Mouse (Mus musculus) hematopoietic stem cell, adult 5-6 weeks (primary cell): ENCODE data around the gene Trir. TPM values are rescaled to one million over a fixed set of nuclear protein-coding genes. Genes with fewer than 3 reads are reported as not detected.
A peak's percentile ranks its signal among the peaks of the same experiment; 100 is the strongest.

Experiments used
- ATAC-seq, 2 experiments: fragments of 125-278 bp in 1 of 2; replicated peaks in 1 of 2; 2 replicates each; pipeline ENCODE4 v1.8.0; 2016 to 2017; ENCODE audit warnings: inconsistent platforms in 2 of 2, mild to moderate bottlenecking in 2 of 2, moderate number of reproducible peaks in 2 of 2, low read depth in 1 of 2, moderate TSS enrichment in 1 of 2; ENCODE audit not compliant: low FRiP score in 2 of 2, poor library complexity in 2 of 2, severe bottlenecking in 2 of 2, insufficient read depth in 1 of 2, low TSS enrichment in 1 of 2
- total RNA-seq: library from RNA; stranded (forward); fragments of 172-1452, 232-1000 nt; gene quantifications from 2 replicates; pipeline ENCODE4 v1.2.3, GENCODE M21; 2017

Trir gene
- total RNA-seq, 1 experiment from 2014 or later, result 245 TPM

DNA sequence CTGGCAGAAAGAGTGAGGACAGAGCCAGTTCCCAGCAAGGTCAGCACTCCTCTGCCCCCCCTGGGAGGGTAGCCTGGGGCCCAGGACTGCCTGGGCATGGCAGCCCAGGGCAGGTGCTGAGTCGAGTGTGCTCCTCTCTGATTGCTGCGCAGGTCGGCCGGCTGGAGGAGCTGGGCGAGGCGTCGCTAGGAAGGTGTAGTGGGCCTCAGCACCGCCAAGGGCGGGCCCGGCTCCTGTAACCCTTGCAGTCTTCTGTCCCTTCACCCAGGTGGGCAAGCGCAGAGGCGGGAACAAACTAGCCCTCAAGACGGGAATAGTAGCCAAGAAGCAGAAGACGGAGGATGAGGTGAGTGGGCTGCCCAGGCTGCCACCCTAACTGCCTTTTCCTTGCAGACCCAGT is 2.6 kb downstream of the Trir start:
- no peak for ATAC-seq

GRCm38 (mm10) chr8:85032622-85033311 is 6.1 kb downstream of the Trir start:
- ATAC-seq, result no peak

DNA sequence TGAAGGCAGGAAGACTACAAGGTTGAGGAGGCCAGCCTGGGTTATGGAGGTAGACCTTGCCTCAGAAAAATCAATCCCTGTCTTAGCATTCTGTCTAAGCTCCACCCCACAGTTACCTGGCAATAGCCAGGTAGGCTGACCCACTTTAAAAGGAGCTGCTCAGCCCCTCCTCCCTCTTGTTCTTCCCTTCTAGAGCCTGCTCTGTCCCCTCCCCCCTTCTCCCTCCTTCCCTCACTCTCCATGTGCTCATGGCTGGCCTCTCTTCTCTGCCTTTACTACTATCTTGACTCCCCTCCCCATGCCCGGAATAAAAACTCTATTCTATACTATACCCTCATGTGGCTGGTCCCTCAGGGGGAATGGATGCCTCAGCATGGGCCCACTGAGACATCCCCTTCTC is 7.2 kb downstream of the Trir start:
- no peak for ATAC-seq

DNA sequence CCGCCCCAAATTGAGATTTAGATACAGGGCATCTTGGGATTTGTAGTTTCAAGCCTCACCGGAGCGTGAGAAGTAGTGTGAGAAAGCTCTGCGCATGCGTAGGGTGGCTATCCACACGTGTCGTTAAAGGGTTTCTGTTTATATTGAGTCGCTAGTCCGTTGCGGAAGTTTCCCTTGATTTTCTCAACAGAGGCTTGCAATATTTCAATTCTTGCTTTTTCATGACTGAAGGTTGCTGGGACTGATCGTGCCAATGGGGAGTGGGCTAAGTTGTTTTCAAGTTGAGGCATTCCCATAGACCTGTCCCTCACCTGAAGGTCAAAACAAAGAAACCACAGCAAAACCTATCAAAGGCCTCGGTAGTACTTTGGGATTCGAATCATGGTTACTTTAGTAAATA is 8.1 kb downstream of the Trir start:
- peak in 1 of 2 experiments; percentile 38; a peak in 1 of 4 replicates for ATAC-seq

DNA sequence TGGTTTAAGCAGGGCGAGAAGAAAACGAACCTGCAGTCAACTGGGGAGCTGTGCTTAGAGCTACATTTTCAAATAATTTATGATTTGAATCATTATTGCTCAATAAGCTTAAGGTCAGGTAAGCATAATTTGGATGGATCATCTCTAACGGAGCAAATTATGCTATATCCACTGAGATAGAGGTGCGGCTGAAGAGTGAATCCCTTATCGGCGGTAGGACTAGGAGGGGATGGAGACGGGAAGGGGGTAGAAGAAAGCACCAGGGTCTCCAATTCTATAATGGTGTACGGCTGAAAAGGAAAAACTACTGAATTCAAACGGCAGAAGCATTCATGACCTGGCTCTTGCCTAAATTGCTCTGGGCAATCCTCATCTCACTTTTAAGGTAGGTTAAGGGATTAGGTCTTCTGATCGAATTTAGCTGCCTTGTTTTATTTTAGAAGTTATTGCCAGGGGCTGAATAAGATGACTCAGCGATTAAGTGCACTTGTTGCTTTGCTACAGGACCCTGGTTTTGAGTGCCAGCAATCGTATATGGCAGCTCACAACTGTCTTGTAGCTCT is 8.6 kb downstream of the Trir start:
- ATAC-seq, result no peak

GRCm38 (mm10) chr8:85035728-85036310 is 9.2 kb downstream of the Trir start:
- no peak for ATAC-seq

DNA sequence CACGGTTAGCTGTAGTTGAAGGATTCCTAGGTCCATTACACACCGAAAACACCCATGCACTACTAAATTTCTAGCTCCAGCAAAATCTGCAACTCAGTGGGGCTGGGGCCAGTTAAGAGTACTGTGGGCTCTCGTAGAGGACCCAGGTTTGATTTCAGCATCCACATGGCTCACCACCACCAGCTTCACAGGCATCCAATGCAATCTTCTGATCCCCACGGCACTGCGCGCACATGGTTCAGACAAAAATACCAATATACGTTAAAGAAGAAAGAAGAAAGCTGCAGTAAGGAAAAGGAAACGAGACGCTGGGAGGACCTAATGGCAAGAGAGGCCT is 9.7 kb downstream of the Trir start:
- no peak; a peak in 1 of 4 replicates for ATAC-seq

- ATAC-seq, result peak; percentile 81 to 88
These were observed 10.2 kb downstream of the Trir start, which contains the start of gene Tnpo2 for GRCm38 (mm10) chr8:85036718-85037365. Gene Tnpo2 (plus strand): TSS chr8:85036915.

GRCm38 (mm10) chr8:85037366-85037680 is 10.7 kb downstream of the Trir start:
- peak in 1 of 2 experiments; percentile 17; a peak in 1 of 4 replicates for ATAC-seq

GRCm38 (mm10) chr8:85037681-85038531 is 11.3 kb downstream of the Trir start:
- peak; percentile 9 to 15; a peak in 1 of 4 replicates for ATAC-seq

- no peak for ATAC-seq
These were observed 17.0 kb downstream of the Trir start for GRCm38 (mm10) chr8:85043619-85044018.

GRCm38 (mm10) chr8:85057367-85057766 is 30.7 kb downstream of the Trir start:
- ATAC-seq, result no peak

DNA sequence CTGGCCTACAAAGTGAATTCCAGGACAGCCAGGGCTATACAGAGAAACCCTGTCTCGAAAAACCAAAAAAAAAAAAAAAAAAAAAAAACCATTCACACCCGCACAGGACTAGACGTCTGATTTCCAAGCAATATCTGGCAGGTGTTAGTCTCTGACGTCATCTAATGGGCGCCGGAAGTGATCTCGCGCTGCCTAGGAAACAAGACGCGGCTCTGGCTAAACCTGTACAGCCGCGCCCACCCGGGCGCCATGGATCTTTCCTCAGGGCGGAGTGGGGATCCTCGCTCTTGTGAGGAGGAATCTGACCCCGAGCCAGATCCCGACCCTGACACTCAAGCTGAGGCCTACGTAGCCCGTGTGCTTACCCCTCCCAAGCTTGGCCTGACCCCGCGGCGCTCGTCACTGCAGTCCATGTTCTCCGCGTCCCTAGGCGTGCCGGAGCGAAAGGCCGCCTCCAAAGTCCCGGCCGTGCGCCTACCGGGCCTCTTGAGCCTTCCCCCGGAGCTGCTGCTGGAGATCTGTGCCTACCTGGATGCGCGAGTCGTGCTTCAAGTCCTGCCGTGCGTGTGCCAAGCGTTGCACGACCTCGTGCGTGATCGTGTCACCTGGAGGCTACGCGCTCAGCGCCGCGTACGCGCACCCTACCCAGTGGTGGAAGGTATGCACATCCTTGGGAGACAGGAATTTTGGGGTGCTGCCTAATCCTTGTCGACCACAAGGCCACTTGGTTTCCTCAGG is 33.4 kb downstream of the Trir start, which contains the start of gene Fbxw9:
TSS of gene Fbxw9 (plus strand) at position 177 of the 738 bp plus-strand sequence.
- peak; percentile 89 to 96 for ATAC-seq

DNA sequence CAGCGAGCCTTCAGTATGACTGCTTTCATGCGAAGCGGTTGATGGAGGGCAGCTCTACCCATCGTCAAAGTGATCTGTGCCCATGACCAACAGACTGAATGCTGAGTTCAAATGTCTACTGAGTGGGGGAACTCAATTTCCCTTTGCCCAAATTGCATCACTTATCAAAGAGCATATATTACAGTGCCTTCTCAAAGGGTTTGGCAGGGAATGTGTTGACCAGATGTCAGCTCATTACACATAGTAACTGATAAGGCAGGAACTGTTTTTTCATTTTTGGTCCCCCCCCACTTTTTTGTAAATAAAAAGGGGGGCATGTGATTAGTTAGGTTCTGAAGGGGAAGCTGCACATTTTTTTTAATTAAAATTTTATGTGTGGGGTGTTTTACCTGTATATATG is 36.0 kb downstream of the Trir start:
- ATAC-seq, result no peak

DNA sequence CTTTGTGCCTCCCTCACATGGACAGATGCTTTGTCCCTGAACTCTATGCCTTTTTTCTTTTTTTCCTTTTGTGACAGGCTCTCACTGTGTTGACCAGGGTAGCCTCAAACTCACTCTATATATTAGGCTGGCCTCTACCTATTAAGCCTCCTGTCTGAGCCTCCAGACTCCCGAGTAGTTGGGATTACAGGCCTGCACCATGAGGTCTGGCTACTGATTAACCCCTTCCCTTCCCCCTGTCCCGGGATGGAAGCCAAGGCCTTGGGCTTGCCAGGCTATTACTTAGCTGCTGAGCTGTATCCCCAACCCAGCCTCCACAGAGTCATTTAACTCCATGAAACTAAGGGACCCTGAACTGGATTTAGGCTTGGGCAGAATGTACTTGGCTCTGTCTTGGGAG is 38.6 kb downstream of the Trir start:
- ATAC-seq, result no peak

- no peak for ATAC-seq
These were observed 40.5 kb downstream of the Trir start for GRCm38 (mm10) chr8:85067155-85067554.

DNA sequence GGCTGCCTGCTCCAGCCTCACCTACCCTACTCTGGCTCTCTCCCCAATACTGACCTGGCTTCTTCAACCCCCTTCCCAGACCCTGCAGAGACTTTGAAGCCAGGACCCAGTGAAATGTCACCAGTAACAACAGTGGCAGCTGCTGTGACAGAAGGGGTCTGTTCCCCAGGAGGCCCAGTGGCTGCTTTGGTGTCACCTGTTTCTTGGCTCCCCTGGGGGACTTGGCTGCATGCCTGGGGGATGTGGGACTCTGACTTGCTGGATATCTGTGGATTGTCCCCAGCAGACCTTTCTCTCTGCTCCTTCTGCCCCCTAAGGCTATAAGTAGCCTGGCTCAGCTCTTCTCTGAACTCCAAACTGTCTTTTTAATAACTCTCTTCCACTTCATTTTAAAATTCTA is 41.4 kb downstream of the Trir start, which contains the start of gene Gm5741:
TSS of gene Gm5741 (minus strand) at position 1 of the 400 bp plus-strand sequence.
- ATAC-seq, result no peak
